Mouse (Mus musculus): ENCODE data around the gene Car5a. TPM values are rescaled to one million over a fixed set of nuclear protein-coding genes. Genes with fewer than 3 reads are reported as not detected.

Gene Car5a
- total RNA-seq (2022): not detected

- no peak for DNase-seq
These were observed at the start of gene Car5a for GRCm38 (mm10) chr8:121944831-121945230. Car5a (minus strand) TSS chr8:121944904.

- no peak for DNase-seq
These were observed 48.2 kb upstream of the Car5a start for GRCm38 (mm10) chr8:121992911-121993310.

GRCm38 (mm10) chr8:121991611-121992010 is 46.9 kb upstream of the Car5a start:
- no peak for DNase-seq

GRCm38 (mm10) chr8:121990506-121991255 is 46.0 kb upstream of the Car5a start:
- DNase-seq: no peak

GRCm38 (mm10) chr8:121987892-121988291 is 43.2 kb upstream of the Car5a start:
- no peak for DNase-seq

GRCm38 (mm10) chr8:121985673-121986072 is 41.0 kb upstream of the Car5a start:
- no peak for DNase-seq

GRCm38 (mm10) chr8:121981520-121981895 is 36.8 kb upstream of the Car5a start:
- no peak for DNase-seq

- no peak for DNase-seq
These were observed 36.3 kb upstream of the Car5a start for GRCm38 (mm10) chr8:121980792-121981519.

- DNase-seq: no peak
These were observed 34.0 kb upstream of the Car5a start for GRCm38 (mm10) chr8:121978670-121979069.

- DNase-seq: no peak
These were observed 33.3 kb upstream of the Car5a start for GRCm38 (mm10) chr8:121977819-121978590.

- DNase-seq: no peak
These were observed 29.2 kb upstream of the Car5a start for GRCm38 (mm10) chr8:121973906-121974305.

GRCm38 (mm10) chr8:121971488-121972058 is 26.9 kb upstream of the Car5a start:
- no peak for DNase-seq

- no peak for DNase-seq
These were observed 25.5 kb upstream of the Car5a start for GRCm38 (mm10) chr8:121970225-121970624.

- DNase-seq: no peak
These were observed 23.8 kb upstream of the Car5a start for GRCm38 (mm10) chr8:121968542-121968941.

GRCm38 (mm10) chr8:121967977-121968376 is 23.3 kb upstream of the Car5a start:
- no peak for DNase-seq

- DNase-seq: peak; percentile 34
These were observed 22.2 kb upstream of the Car5a start for GRCm38 (mm10) chr8:121966714-121967448.

GRCm38 (mm10) chr8:121966110-121966509 is 21.4 kb upstream of the Car5a start:
- DNase-seq: no peak

- no peak for DNase-seq
These were observed 20.2 kb upstream of the Car5a start for GRCm38 (mm10) chr8:121964716-121965512.

- DNase-seq: no peak
These were observed 18.2 kb upstream of the Car5a start for GRCm38 (mm10) chr8:121962892-121963291.

- no peak for DNase-seq
These were observed 13.7 kb upstream of the Car5a start for GRCm38 (mm10) chr8:121958395-121958794.

- no peak for DNase-seq
These were observed 11.3 kb upstream of the Car5a start for GRCm38 (mm10) chr8:121955825-121956500.

All from adrenal gland, adult 8-10 months (tissue).